Mouse (Mus musculus) heart, postnatal 0 days (tissue): ENCODE data around the gene Haus2. TPM values are rescaled to one million over a fixed set of nuclear protein-coding genes. Genes with fewer than 3 reads are reported as not detected.

ENCODE experiments used
- ATAC-seq: fragments of 200-750 bp; cut with Nextera tagmentation; 2 replicates; pipeline ENCODE4 v1.8.0; 2017; ENCODE audit warnings: low read depth, moderate number of reproducible peaks, moderate library complexity; ENCODE audit not compliant: insufficient read depth
- DNase-seq: peaks from one replicate; pipeline ENCODE4 v3.0.0-alpha.2; 2016; ENCODE audit warnings: low spot score
- H3K27ac ChIP-seq: fragments of 300-500 bp; sonication (generic); 2 replicates; pipeline ENCODE4 v1.5.1; 2014; ENCODE audit warnings: low read depth, mild to moderate bottlenecking
- H3K27me3 ChIP-seq: fragments of 300-500 bp; sonication (generic); 2 replicates; pipeline ENCODE4 v1.6.1; 2014; ENCODE audit warnings: low read length, mixed read lengths; ENCODE audit not compliant: control insufficient read depth, insufficient read depth
- H3K36me3 ChIP-seq: fragments of 300-500 bp; sonication (generic); replicated peaks from 2 replicates; pipeline ENCODE4 v1.6.1; 2014; ENCODE audit warnings: low read length, mixed read lengths; ENCODE audit not compliant: control insufficient read depth, insufficient read depth
- H3K4me1 ChIP-seq: fragments of 300-500 bp; sonication (generic); 2 replicates; pipeline ENCODE4 v1.6.1; 2014; ENCODE audit warnings: antibody characterized with exemption; ENCODE audit not compliant: control insufficient read depth, insufficient read depth
- H3K4me2 ChIP-seq: fragments of 300-500 bp; sonication (generic); 2 replicates; pipeline ENCODE4 v1.6.1; 2014; ENCODE audit warnings: low read depth, mild to moderate bottlenecking, low read length, moderate library complexity
- H3K4me3 ChIP-seq: fragments of 300-500 bp; sonication (generic); 2 replicates; pipeline ENCODE4 v1.5.1; 2014; ENCODE audit warnings: low read depth, low read length
- H3K9ac ChIP-seq: fragments of 300-500 bp; sonication (generic); replicated peaks from 2 replicates; pipeline ENCODE4 v1.6.1; 2014; ENCODE audit warnings: low read depth, low read length, mixed read lengths
- H3K9me3 ChIP-seq: fragments of 300-500 bp; sonication (generic); replicated peaks from 2 replicates; pipeline ENCODE4 v1.6.1; 2016; ENCODE audit warnings: low read length; ENCODE audit not compliant: control insufficient read depth
- CTCF ChIP-seq: IDR thresholded peaks from 2 replicates; pipeline ENCODE4 v1.5.1; 2016; ENCODE audit warnings: antibody characterized with exemption, control low read depth, low read depth
- EP300 ChIP-seq: IDR thresholded peaks from 2 replicates; pipeline ENCODE4 v1.6.1; 2016; ENCODE audit warnings: antibody characterized with exemption, low read depth
- WGBS: fragments of 180-500 bp; shearing (Covaris S2); extraction: QIAGEN DNeasy Blood & Tissue Kit; methylation state at CpG from one replicate; pipeline ENCODE4 v1.1.7; 2014; 5-methylcytosine and 5-hydroxymethylcytosine counted together
- polyA plus RNA-seq: library from polyadenylated mRNA; unstranded; fragments of >200 nt; fragmentation: Nextera tagmentation; extraction: Ambion mirVana; gene quantifications from 2 replicates; pipeline ENCODE4 v1.2.1, GENCODE M21; 2015
- total RNA-seq: library from RNA; depleted of rRNA; stranded (reverse); fragments of >200 nt; gene quantifications from 2 replicates; pipeline ENCODE4 v1.2.3, GENCODE M21; 2014; ENCODE audit warnings: low replicate concordance

Gene Haus2
- total and polyA plus RNA-seq, 2 experiments from 2014 or later = 18.3 to 22.2 TPM

DNA sequence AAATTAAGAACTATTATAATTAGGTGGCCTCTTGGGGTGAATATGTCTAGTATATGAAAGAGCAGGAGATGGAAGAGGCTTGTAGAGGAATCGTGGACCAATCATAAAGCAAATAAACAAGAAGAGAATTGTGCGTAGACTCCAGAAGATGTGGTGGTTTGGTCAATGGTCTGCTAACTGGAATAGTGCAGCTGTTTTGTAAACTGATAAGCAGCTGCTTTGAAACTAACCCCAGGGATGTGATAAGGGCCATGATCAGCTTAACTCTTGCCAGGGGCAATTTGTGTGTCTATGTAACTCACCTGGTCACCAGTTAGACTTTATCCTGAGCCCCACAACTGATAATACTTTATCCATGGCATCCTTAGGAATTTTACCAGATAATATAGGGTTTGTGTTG, 22.3 kb downstream of the Haus2 start:
- TF ChIP-seq EP300 (no peak), CTCF (no peak)
- Histone ChIP-seq H3K36me3 (peaks cover 22% of the 10 kb centered on the region; the same call in 1 of the 2 replicates), H3K4me2 (no peak overlapping the region), H3K4me3 (no peak overlapping the region), H3K9ac (no peak overlapping the region), H3K27ac (peak overlapping the region; percentile 38; the same call in 1 of the 2 replicates), H3K27me3 (no peaks in the 10 kb centered on the region), H3K9me3 (no peaks in the 10 kb centered on the region), H3K4me1 (peaks cover 17% of the 10 kb centered on the region; the same call in 1 of the 2 replicates)
- DNase-seq (no peak), ATAC-seq (no peak)
- WGBS = 75% methylated on average over 2 of the region's 2 CpGs

DNA sequence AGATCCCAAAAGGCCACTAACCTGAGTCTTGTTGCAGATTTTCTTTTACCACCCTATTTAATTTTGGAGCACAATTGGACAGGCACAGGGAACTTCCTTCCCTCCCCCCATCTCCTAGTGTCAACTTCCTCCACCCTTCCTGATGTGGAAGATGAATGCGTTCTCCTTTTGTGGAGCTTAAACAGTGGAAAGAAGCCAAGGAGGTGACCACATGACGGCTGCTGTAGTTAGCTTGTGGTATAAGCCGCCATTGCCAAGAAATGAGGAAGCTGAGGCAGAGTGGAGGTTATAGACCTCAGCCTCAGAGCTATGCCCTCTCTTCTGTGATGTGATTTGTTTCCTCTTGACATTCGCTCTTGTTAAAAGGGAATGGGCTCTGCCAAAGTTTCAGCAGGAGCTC, 22.8 kb downstream of the Haus2 start:
- Histone ChIP-seq H3K9me3 (no peaks in the 10 kb centered on the region), H3K9ac (no peak overlapping the region), H3K27ac (peak overlapping the region; percentile 51; the same call in 1 of the 2 replicates), H3K27me3 (no peaks in the 10 kb centered on the region), H3K4me3 (no peak overlapping the region), H3K36me3 (peaks cover 22% of the 10 kb centered on the region; the same call in 1 of the 2 replicates), H3K4me1 (peaks cover 17% of the 10 kb centered on the region; the same call in 1 of the 2 replicates), H3K4me2 (no peak overlapping the region)
- DNase-seq (peak; percentile 29), ATAC-seq (no peak)
- no peak for TF ChIP-seq CTCF
- TF ChIP-seq EP300 = 0 out of 2 replicates have a peak, but pooled peaks have one; percentile 29
- 55% methylated on average over 4 of the region's 4 CpGs for WGBS

DNA sequence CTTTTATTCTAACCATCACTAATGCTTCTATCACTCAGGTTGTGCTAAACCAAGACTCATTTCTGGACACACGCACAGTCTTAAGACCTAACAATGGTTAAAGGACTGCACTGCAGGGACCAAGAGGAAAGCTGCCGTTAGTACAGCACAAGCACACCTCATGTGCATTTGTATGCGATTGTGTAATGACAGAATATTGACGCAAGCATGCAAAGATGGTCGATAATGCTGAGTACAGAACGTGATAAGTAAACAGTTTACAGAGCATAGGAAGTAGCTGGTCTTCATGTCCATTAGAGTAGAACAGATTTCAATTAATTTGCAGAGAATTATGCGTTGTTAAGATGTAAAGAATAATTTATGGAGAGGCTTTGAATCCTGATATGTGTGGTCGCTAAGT, 31.7 kb downstream of the Haus2 start:
- Histone ChIP-seq H3K4me1 (no peaks in the 10 kb centered on the region), H3K4me3 (no peak overlapping the region), H3K4me2 (no peak overlapping the region), H3K36me3 (no peaks in the 10 kb centered on the region; the same call in 1 of the 2 replicates), H3K9ac (no peak overlapping the region), H3K9me3 (no peaks in the 10 kb centered on the region), H3K27ac (no peak overlapping the region), H3K27me3 (no peaks in the 10 kb centered on the region)
- WGBS = 90% methylated on average over 8 of the region's 8 CpGs
- DNase-seq = no peak
- ATAC-seq = no peak
- TF ChIP-seq EP300 = no peak
- TF ChIP-seq CTCF = no peak

DNA sequence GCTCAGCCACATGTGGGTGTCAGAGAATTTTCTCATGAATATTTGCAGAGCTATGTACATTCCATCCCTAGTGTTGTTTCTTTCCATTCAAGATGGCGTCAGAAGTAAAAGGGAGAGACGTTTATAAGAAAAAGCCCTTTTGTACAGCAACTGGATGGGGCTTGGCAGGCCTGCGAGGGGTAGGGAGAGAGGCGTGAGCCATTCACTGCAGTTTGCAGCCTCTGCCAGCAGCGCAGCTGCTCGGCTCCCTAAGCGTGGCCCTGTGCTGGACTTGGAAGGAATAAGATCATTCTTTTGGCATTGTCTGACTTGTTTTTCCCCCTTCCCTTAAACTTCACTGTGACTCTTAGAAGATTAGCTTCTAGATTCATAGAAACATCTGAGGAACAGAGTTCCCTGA, 34.7 kb downstream of the Haus2 start:
- Histone ChIP-seq H3K27ac (no peak overlapping the region), H3K9me3 (no peaks in the 10 kb centered on the region), H3K36me3 (no peaks in the 10 kb centered on the region; the same call in 1 of the 2 replicates), H3K4me1 (no peaks in the 10 kb centered on the region), H3K27me3 (no peaks in the 10 kb centered on the region), H3K9ac (no peak overlapping the region), H3K4me2 (no peak overlapping the region), H3K4me3 (no peak overlapping the region)
- peak; percentile 77 for ATAC-seq
- 57% methylated on average over 7 of the region's 7 CpGs for WGBS
- peak; percentile 29 for DNase-seq
- no peak for TF ChIP-seq CTCF
- TF ChIP-seq EP300 = no peak

DNA sequence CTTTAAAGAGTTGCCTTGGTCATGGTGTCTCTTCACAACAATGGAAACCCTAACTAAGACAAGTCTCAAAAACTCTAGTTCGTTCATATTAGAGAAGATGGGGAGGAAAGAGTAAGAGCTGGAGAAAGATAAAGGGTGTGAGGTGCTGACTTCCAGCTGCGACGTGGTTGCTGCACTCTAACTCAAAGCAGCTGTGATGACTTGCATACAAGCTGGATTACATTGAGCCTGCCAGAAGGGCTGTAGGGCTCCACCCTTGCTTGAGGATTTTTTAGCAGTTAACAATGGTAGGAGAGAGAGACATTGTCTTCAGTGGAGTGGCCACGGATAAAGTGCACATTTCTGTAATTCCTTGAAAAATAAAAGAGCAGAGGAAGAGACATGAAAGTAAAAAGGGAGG, 37.6 kb downstream of the Haus2 start:
- Histone ChIP-seq H3K4me1 (0 out of 2 replicates have a peak, but pooled peaks cover under 1% of the 10 kb centered on the region), H3K9ac (no peak overlapping the region), H3K27me3 (no peaks in the 10 kb centered on the region), H3K4me3 (no peak overlapping the region), H3K36me3 (no peaks in the 10 kb centered on the region; the same call in 1 of the 2 replicates), H3K4me2 (no peak overlapping the region), H3K27ac (no peak overlapping the region), H3K9me3 (no peaks in the 10 kb centered on the region)
- WGBS = 49% methylated on average over 4 of the region's 4 CpGs
- ATAC-seq (no peak), DNase-seq (peak; percentile 14)
- no peak for TF ChIP-seq EP300
- no peak for TF ChIP-seq CTCF
